Mouse (Mus musculus): ENCODE measurements around the gene Csf2rb.

DNA sequence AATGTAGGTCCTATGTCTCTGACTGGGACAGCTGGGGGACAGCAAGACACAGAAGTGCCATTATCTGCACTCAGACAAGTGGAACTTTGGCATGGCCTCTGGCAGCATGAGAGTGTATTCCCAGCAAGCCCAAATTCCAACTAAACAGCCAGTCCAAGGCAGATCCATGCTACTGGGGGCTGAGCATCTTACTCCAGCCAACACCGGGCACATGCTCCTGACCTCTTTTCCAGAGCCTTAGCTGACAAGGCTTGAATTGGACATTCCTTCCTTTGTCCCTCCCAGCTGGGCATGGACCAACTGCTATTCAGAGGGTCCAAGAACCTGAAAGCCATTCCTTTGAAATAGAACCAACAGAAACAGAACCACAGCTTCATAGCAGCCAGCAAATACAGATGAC is 44.1 kb downstream of the Csf2rb start:
- TF ChIP-seq CTCF (IDR thresholded peaks at IDR 0.05; ENCODE audit: control insufficient read depth, insufficient read depth, insufficient replicate concordance, low read depth, low read length) = no peak
- no peak for TF ChIP-seq POLR2A (IDR thresholded peaks at IDR 0.05; ENCODE audit: control insufficient read depth, low read depth, low read length)

Data from testis, adult 2 months (tissue).